Mouse (Mus musculus) E14TG2a.4 (cell line): Measurements from ENCODE around the gene Mmd2.

Experiments used
- H3K27me3 ChIP-seq: 2 replicates; pipeline ENCODE4 v1.6.1; 2014; ENCODE audit warnings: low read length, control low read depth; ENCODE audit not compliant: insufficient read depth
- H3K36me3 ChIP-seq: 2 replicates; pipeline ENCODE4 v1.6.1; 2014; ENCODE audit warnings: low read length, control low read depth; ENCODE audit not compliant: insufficient read depth
- H3K4me1 ChIP-seq: replicated peaks from 2 replicates; pipeline ENCODE4 v1.6.1; 2014; ENCODE audit warnings: low read depth, low read length, control low read depth
- H3K4me3 ChIP-seq: replicated peaks from 2 replicates; pipeline ENCODE4 v1.5.1; 2014; ENCODE audit warnings: mild to moderate bottlenecking, low read length
- H3K9me3 ChIP-seq: 2 replicates; pipeline ENCODE4 v1.6.1; 2014; ENCODE audit warnings: low read length, control low read depth
- CTCF ChIP-seq: conservative IDR thresholded peaks from 2 replicates; pipeline ENCODE4 v1.5.1; 2014; ENCODE audit warnings: low read length
- NANOG ChIP-seq: IDR thresholded peaks from 2 replicates; pipeline ENCODE4 v1.6.1; 2014; ENCODE audit warnings: borderline replicate concordance, low read length, mixed read lengths
- POU5F1 ChIP-seq: IDR thresholded peaks from 2 replicates; pipeline ENCODE4 v1.6.1; 2014; ENCODE audit warnings: low read length, borderline replicate concordance

The Mmd2 gene

GRCm38 (mm10) chr5:142518973-142519372 lies 89.6 kb downstream of the Mmd2 start:
- no peak overlapping the region for H3K4me3 ChIP-seq
- peaks cover 25% of the 10 kb centered on the region for H3K36me3 ChIP-seq
- H3K27me3 ChIP-seq, result no peaks in the 10 kb centered on the region
- peaks cover 22% of the 10 kb centered on the region for H3K4me1 ChIP-seq
- H3K9me3 ChIP-seq, result no peaks in the 10 kb centered on the region
- TF ChIP-seq CTCF, result no peak
- no peak for TF ChIP-seq NANOG
- no peak for TF ChIP-seq POU5F1
